Mouse (Mus musculus) testis, adult 2 months (tissue): Measurements from ENCODE around the gene Gm21969. TPM values are rescaled to one million over a fixed set of nuclear protein-coding genes. Genes with fewer than 3 reads are reported as not detected.

Experiments
- H3K27ac ChIP-seq: fragments of 200-500 bp; 2 replicates; pipeline ENCODE4 v1.5.1; 2012; ENCODE audit warnings: low read depth, low read length; ENCODE audit not compliant: control insufficient read depth, insufficient read depth
- H3K27me3 ChIP-seq: fragments of 200-500 bp; 2 replicates; pipeline ENCODE4 v1.6.1; 2012; ENCODE audit warnings: mild to moderate bottlenecking, low read length, moderate library complexity; ENCODE audit not compliant: control insufficient read depth, insufficient read depth
- H3K36me3 ChIP-seq: fragments of 200-500 bp; 2 replicates; pipeline ENCODE4 v1.6.1; 2012; ENCODE audit warnings: mild to moderate bottlenecking, low read length; ENCODE audit not compliant: control insufficient read depth, insufficient read depth
- H3K4me1 ChIP-seq: fragments of 200-500 bp; 2 replicates; pipeline ENCODE4 v1.6.1; 2012; ENCODE audit warnings: low read length; ENCODE audit not compliant: control insufficient read depth, insufficient read depth
- H3K4me3 ChIP-seq: fragments of 200-500 bp; 2 replicates; pipeline ENCODE4 v1.5.1; 2012; ENCODE audit warnings: low read depth, mild to moderate bottlenecking, low read length, moderate library complexity, mixed read lengths; ENCODE audit not compliant: control insufficient read depth
- CTCF ChIP-seq: fragments of 200-500 bp; IDR thresholded peaks from 2 replicates; pipeline ENCODE4 v1.5.1; 2012; ENCODE audit warnings: low read depth, mild to moderate bottlenecking, inconsistent platforms, low read length, moderate library complexity; ENCODE audit not compliant: control insufficient read depth, insufficient read depth, insufficient replicate concordance
- POLR2A ChIP-seq: fragments of 200-500 bp; IDR thresholded peaks from 2 replicates; pipeline ENCODE4 v1.6.1; 2012; ENCODE audit warnings: low read depth, mild to moderate bottlenecking, inconsistent platforms, low read length, moderate library complexity; ENCODE audit not compliant: control insufficient read depth
- polyA plus RNA-seq: library from polyadenylated mRNA; depleted of rRNA; stranded (reverse); fragments of >200 nt; gene quantifications from 2 replicates; pipeline ENCODE4 v1.2.3, GENCODE M21; 2012; rRNA removed

Gm21969 gene
- polyA plus RNA-seq = not detected in 2 replicates

DNA sequence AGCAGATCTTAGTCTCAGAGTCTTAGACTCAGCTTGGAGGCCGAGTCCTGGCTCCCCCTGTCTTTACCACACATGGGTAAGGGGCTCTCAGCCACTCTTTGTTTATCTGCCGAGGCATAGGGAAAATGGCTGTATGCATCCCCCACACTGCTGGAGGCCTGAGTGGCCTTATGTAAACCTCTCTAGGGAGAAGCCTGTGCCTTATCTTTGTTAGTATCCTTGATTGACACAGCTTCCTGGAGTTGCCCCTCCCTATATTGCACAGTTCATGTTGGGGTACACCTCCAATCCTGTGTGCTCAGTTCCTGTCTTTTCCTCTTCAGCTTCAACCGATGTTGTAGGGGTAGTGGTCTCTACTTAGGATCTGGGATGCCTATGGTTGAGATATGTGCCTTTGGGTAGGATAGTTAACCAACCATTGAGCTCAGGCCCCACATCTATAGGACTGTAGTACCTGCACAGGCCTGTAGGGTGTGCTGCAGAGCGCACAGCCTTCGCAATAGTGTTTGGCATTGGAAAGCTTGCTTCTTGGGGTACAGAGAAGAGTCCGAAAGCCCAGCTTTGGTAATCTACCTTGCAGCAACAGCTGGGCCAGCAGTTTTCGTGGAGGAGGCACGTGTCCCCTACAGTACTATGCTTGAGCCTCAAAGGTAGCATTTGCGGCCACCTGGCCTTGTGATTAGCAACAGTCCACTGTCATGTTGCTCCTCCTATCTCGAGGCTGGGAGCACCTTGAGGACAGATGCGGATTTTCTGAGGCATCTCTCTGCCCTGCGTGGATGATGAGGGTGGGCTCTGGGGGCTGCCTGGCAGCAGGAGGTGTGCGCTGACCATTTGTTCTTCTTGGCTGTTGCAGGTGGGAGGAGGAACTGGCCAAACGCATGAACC is at the start of gene Gm21969:
Gene Gm21969 (plus strand): TSS at position 830 of the 888 bp plus-strand sequence.
- no peak within 1 kb of the TSS for H3K4me3 ChIP-seq
- no peaks in the 10 kb centered on the region for H3K27me3 ChIP-seq
- TF ChIP-seq CTCF (peak; percentile 94; the same call in 1 of the 2 replicates), POLR2A (no peak)
- no peak within 1 kb of the TSS for H3K27ac ChIP-seq
- H3K4me1 ChIP-seq = peaks cover 9% of the 10 kb centered on the region
- H3K36me3 ChIP-seq = no peaks in the 10 kb centered on the region

DNA sequence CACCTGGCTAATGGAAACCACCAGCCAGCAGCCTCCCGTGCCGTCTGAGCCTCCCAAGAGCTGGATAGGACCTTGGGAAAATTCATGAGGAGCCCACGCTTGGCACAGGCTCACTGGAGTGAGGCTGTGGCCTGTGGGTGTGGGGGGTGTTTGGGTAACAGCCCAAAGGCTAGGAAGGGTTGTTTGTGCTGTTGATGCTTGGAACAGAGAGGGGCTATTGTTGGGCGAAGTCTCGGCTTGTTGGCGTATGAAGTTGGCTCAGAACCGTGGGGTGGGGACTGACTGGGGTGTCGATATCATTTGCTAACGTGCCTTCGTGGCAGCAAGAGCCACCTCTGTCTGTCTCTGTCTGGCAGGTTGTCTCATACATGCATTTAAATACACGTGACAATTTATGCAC is 47.8 kb upstream of the Gm21969 start:
- Histone ChIP-seq H3K4me3 (no peak overlapping the region), H3K36me3 (no peaks in the 10 kb centered on the region), H3K4me1 (peaks cover 6% of the 10 kb centered on the region), H3K27ac (no peak overlapping the region), H3K27me3 (no peaks in the 10 kb centered on the region)
- TF ChIP-seq POLR2A = no peak
- TF ChIP-seq CTCF = no peak

DNA sequence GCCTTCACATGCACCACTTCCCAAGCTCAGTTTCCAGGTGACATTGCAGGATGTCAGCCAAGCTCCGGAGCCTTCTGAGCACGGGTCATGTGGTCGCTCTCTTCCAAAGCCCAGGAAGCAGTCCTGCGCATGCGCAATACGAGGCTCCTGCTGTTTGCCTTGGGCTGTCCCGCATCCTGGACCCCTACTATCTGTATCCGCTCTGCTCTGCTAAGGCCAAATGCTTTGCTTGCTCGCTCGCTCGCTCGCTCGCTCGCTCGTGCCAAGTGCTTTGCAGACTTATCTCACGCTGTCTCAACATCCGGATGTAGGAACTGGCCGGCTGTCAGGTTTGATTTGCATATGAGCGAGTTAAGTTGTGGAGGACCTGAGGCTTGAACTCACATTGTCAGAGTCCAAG is 47.0 kb upstream of the Gm21969 start:
- peak overlapping the region; percentile 70 for H3K4me3 ChIP-seq
- peaks cover 6% of the 10 kb centered on the region for H3K4me1 ChIP-seq
- no peaks in the 10 kb centered on the region for H3K27me3 ChIP-seq
- TF ChIP-seq POLR2A (no peak), CTCF (no peak)
- H3K36me3 ChIP-seq = no peaks in the 10 kb centered on the region
- H3K27ac ChIP-seq = no peak overlapping the region

DNA sequence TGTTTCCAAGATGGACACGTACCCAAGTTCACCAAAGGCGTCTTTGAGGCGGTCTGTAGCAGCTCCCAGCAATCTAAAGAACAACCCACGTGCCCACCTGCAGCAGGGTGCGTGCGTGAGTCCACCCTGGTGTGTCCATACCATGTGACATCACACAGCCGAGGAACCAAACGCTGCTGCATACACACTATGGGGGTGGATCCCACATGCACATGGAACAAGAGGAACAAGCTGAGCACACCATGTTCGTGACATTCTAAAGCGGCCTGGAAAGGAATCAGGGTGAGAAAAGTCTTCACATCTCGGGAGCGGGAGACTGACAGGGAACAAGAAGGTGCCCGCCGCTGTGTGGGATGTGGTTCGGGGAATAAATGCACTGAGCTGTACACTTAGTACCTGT is 34.6 kb upstream of the Gm21969 start:
- Histone ChIP-seq H3K4me3 (no peak overlapping the region), H3K27me3 (no peaks in the 10 kb centered on the region), H3K36me3 (no peaks in the 10 kb centered on the region), H3K4me1 (no peaks in the 10 kb centered on the region), H3K27ac (no peak overlapping the region)
- no peak for TF ChIP-seq CTCF
- no peak for TF ChIP-seq POLR2A

DNA sequence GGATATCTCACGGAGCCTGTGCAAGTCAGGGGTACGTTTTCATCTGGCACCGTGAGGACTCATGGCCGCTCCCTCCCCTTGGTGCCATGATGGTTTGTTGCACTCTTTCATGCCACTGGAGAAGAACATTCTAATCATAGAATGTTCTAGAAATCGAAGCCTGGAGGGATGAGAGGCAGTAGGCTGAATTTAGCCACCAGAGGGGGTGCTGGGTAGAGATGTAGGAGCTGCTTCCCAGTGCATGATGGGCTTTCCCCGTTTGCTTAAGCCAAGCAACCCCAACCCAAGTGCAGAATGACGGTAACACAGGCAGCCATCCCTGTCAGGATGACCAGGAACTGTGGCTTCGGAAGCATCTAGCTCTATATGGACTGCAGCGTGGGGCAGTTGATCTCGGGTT is 32.2 kb upstream of the Gm21969 start:
- TF ChIP-seq POLR2A = no peak
- TF ChIP-seq CTCF = peak; percentile 15; the same call in 1 of the 2 replicates
- H3K4me3 ChIP-seq = no peak overlapping the region

DNA sequence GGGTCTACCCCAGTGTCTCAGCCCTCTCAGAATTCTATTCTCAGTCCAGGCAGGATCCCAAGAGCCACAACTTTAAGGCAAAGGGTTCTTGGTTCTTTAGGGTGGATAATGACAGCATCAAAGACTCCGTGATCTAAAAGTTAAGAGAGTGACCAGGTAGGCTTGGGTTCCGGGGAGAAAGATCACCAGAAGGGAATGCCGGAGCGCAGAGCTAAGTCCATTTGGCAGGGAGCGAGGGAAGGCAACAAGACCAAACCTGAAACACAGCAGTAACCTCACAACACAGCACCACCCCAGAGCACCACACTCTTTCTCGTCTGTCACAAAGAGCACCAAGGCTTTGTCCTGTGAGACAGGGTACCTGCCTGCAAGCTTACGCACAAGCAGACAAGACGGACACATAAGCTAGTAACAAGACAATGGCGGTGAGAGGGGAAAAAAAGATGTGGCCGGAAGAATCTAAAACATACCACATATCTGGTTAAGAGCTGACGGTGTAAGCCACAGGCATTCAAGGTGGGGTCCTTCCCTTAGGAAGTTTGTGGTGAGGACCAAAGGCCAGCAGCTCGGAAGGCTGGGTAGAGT is 30.0 kb upstream of the Gm21969 start:
- peaks cover 13% of the 10 kb centered on the region for H3K4me1 ChIP-seq
- no peak overlapping the region for H3K27ac ChIP-seq
- H3K36me3 ChIP-seq = no peaks in the 10 kb centered on the region
- no peak overlapping the region for H3K4me3 ChIP-seq
- H3K27me3 ChIP-seq = no peaks in the 10 kb centered on the region
- no peak for TF ChIP-seq CTCF
- TF ChIP-seq POLR2A = no peak

More for the DNA sequence above, 32.2 kb upstream of the Gm21969 start:
- Histone ChIP-seq H3K27ac (no peak overlapping the region), H3K27me3 (no peaks in the 10 kb centered on the region), H3K4me1 (peaks cover 8% of the 10 kb centered on the region), H3K36me3 (no peaks in the 10 kb centered on the region)

DNA sequence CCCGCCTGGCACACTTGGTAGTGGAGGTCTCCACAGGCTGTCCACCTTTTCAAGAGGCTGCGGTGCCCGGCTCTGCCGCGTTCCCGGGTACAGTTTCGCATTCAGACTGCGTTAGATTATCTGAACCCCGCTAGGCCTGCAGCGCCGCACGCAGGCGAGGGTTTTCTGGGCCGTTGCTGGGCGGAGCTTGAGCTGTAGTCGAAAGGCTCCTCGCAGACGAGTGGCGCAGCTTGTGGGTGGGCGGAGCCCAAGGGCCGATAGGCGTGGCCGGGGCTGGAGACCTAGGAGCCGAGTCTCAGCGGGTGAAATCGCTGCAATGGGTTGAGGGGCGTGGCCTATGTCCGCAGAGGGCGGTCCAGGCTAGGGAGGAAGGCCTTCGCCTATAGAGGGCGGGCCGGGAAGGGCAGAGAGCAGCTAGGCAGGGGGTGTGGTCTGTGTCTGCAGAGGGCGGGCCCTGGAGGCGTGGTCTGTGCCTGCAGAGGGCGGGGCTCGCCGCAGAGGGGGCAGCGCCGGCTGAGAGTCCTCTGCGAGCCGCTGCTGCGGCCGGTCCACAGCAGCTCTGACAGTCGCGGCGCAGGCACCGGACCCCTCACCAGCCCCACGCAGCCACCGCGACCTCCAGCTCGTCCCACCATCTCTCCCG is 28.7 kb upstream of the Gm21969 start:
- Histone ChIP-seq H3K4me1 (peaks cover 13% of the 10 kb centered on the region), H3K27ac (no peak overlapping the region; the same call in 1 of the 2 replicates), H3K27me3 (no peaks in the 10 kb centered on the region), H3K36me3 (no peaks in the 10 kb centered on the region), H3K4me3 (peak overlapping the region; percentile 86)
- TF ChIP-seq POLR2A = peak; percentile 70
- no peak; the same call in 1 of the 2 replicates for TF ChIP-seq CTCF
